Mouse (Mus musculus): ENCODE measurements at regions not wholly inside any gene's neighbourhood (a gene's known extent, or its start where the extent isn't known, plus 50 kb on each side); places are given as distances from the start of the nearest gene placed in this dataset.
A peak's percentile ranks its signal among the peaks of the same experiment; 100 is the strongest.

DNA sequence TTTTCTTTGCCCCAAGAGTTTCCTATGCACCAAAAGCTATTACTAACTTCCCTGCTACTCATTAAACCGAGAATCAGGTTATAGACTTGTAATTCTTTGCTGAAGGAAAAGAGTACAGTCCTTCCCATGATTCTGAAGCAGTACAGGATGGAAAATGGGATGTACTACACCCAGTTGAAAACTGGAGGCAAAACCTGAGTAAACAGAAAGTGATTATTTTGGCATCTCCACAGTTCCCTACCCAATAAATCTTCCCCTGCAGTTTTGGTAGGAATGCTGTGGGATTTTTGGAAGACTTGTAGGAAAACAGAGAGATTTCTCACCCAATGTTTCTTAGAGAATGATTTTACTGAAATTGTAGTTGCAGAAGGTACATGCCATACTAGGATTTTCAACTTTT lies 268.5 kb downstream of the Dio2 start:
- no peak for DNase-seq

DNA sequence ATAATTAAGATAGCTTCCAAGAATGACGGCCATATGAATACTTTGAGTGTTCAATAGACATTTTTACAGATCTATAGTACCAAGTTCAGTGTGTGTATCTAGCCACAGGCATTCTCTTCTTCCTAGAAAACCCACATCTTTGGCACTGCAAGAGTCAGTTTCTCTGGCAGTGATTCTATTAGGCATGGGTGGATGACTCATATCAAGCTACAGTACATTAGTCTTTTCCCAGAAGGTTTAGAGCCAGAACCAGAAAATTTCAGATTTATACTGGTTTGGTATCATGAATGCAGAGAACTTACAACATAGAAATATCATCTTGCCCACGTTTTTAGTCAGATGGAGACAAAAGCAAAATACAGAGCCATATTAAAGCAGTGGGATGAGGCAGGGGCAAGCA lies 278.1 kb downstream of the Dio2 start:
- peak; percentile 7 for DNase-seq

- DNase-seq: no peak
Observed at GRCm38 (mm10) chr12:90440672-90441071, 297.6 kb downstream of the Dio2 start.

GRCm38 (mm10) chr12:90425276-90426063 lies 312.8 kb downstream of the Dio2 start:
- DNase-seq: peak; percentile 13

DNA sequence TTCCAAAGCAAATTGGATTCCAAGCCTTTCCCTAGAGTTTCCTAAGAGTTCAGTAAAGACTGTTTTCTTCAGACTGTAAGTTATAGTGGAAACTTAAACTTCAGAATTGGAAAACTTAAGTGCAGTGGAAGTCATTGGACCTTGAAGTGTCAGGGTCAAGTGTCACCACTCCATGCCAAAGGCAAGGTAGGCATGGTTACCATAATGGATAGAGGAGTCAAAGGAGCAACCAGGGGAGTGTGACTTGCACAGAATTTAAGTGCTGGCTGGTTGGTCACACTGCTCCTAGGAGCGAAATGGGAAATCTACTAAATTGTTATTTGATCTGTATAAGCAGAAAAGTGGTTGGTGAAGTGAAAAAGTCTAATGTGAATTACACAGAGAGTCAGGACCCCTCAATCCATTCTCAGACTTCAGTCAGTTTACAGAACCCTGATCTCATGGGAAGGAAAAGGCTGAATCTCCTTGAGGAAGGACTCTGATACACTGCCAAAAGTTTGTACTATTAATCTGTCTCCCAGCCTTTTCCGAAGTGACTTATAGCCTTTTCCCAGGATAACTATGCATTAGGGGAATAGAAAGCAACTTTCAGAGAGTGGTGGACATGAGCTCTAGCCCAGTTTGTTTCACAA lies 320.5 kb downstream of the Dio2 start:
- no peak for DNase-seq

GRCm38 (mm10) chr12:90408716-90409115 lies 329.5 kb downstream of the Dio2 start:
- no peak for DNase-seq

- peak; percentile 10 for DNase-seq
Observed at GRCm38 (mm10) chr12:90398564-90398963, 339.7 kb downstream of the Dio2 start.

Measured in right cerebral cortex, adult 18-20 months (tissue).